In the genomic region with DNA sequence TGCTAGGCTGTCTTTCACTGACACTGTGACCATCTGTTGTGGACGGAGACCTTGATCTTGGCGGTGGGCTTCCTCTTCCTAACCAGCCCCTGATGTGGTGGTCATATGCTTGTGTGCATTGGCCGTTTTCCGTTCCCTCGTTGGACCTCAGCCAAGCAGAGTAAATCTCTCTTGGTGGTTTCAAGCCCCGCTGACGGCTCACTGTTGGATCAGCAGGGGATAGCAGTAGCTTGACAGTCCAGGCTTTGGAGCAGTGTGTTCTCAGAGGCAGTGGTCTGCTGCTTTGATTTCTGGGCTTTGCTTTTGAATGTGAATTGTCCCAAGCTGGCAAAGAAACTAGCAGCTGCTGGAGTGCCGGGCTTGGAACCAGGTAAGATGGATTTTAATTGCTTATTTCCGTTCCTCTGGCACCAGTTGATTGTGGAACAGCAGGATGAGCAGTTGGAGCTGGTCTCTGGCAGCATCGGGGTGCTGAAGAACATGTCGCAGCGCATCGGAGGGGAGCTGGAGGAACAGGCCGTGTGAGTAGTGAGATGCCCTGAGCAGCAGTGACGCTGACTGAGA, we compare ENCODE assay signal across 13 mouse cellular contexts. TPM values are rescaled to one million over a fixed set of nuclear protein-coding genes. Genes with fewer than 3 reads are reported as not detected.
A peak's percentile ranks its signal among the peaks of the same experiment; 100 is the strongest.
DNase-seq lines count a peak whose midpoint lies in the region; ATAC-seq and TF ChIP-seq lines count a peak whose summit lies in the region.
"Had no signal": no experiment of that assay in that cellular context is flagged by ENCODE, and none has a peak within 500 bp of the region (broad histone marks: within the 10 kb centered on the region; RNA-seq: fewer than 3 reads in every experiment).

No protein-coding gene starts in this region.

- peak overlapping the region; percentile 41; the same call in 1 of the 2 replicates for H3K27ac ChIP-seq in hindbrain, embryonic 14.5 days
- H3K27ac ChIP-seq in hindbrain, embryonic 12.5 days, result no peak overlapping the region
- H3K27ac ChIP-seq in forebrain, embryonic 14.5 days (ENCODE audit: low read depth, low read length), result peak overlapping the region; percentile 86
- H3K27ac ChIP-seq in midbrain, postnatal 0 days (ENCODE audit: low read depth, low read length), result no peak overlapping the region
- no peak overlapping the region; the same call in 1 of the 2 replicates for H3K27ac ChIP-seq in heart, embryonic 12.5 days (ENCODE audit: poor library complexity, severe bottlenecking)
- H3K27ac ChIP-seq: heart, embryonic 15.5 days; liver, embryonic 14.5 days; stomach, embryonic 15.5 days had no signal

- H3K27me3 ChIP-seq in hindbrain, embryonic 14.5 days (ENCODE audit: control insufficient read depth, insufficient read depth, low read length), result no peaks in the 10 kb centered on the region
- H3K27me3 ChIP-seq in hindbrain, embryonic 12.5 days, result no peaks in the 10 kb centered on the region
- no peaks in the 10 kb centered on the region for H3K27me3 ChIP-seq in forebrain, embryonic 14.5 days (replicated peaks; ENCODE audit: control insufficient read depth, insufficient read depth, low read length)
- no peaks in the 10 kb centered on the region for H3K27me3 ChIP-seq in midbrain, postnatal 0 days (ENCODE audit: insufficient read depth, low read length)
- no peaks in the 10 kb centered on the region for H3K27me3 ChIP-seq in heart, embryonic 12.5 days (replicated peaks)
- H3K27me3 ChIP-seq: heart, embryonic 15.5 days; stomach, embryonic 15.5 days had no signal

- H3K4me1 ChIP-seq in hindbrain, embryonic 14.5 days (replicated peaks; ENCODE audit: control insufficient read depth, insufficient read depth, low read length), result peaks cover 12% of the 10 kb centered on the region; the same call in 1 of the 2 replicates
- no peaks in the 10 kb centered on the region for H3K4me1 ChIP-seq in hindbrain, embryonic 12.5 days
- H3K4me1 ChIP-seq in forebrain, embryonic 14.5 days (ENCODE audit: control insufficient read depth, insufficient read depth, low read length), result peaks cover 27% of the 10 kb centered on the region
- H3K4me1 ChIP-seq in midbrain, postnatal 0 days (ENCODE audit: insufficient read depth, low read length), result 0 out of 2 replicates have a peak, but pooled peaks cover 5% of the 10 kb centered on the region
- H3K4me1 ChIP-seq in heart, embryonic 12.5 days (replicated peaks), result peaks cover 14% of the 10 kb centered on the region
- H3K4me1 ChIP-seq: stomach, embryonic 15.5 days had no signal

- WGBS in hindbrain, embryonic 14.5 days, result 61% methylated on average over 15 of the region's 15 CpGs
- WGBS in hindbrain, embryonic 12.5 days, result 84% methylated on average over 15 of the region's 15 CpGs
- 46% methylated on average over 15 of the region's 15 CpGs for WGBS in forebrain, embryonic 14.5 days
- 54% methylated on average over 15 of the region's 15 CpGs for WGBS in midbrain, postnatal 0 days
- 77% methylated on average over 15 of the region's 15 CpGs for WGBS in heart, embryonic 12.5 days

- no peak overlapping the region for H3K4me2 ChIP-seq in hindbrain, embryonic 14.5 days (replicated peaks)
- no peak overlapping the region for H3K4me2 ChIP-seq in hindbrain, embryonic 12.5 days (replicated peaks)
- no peak overlapping the region for H3K4me2 ChIP-seq in forebrain, embryonic 14.5 days (ENCODE audit: low read length)
- no peak overlapping the region for H3K4me2 ChIP-seq in midbrain, postnatal 0 days (ENCODE audit: low read depth, low read length, poor library complexity, severe bottlenecking)
- no peak overlapping the region for H3K4me2 ChIP-seq in heart, embryonic 12.5 days
- H3K4me2 ChIP-seq: heart, embryonic 15.5 days; stomach, embryonic 15.5 days had no signal

- H3K4me3 ChIP-seq in hindbrain, embryonic 14.5 days (replicated peaks; ENCODE audit: low read length), result no peak overlapping the region
- H3K4me3 ChIP-seq in hindbrain, embryonic 12.5 days, result no peak overlapping the region
- no peak overlapping the region for H3K4me3 ChIP-seq in forebrain, embryonic 14.5 days (ENCODE audit: low read depth, low read length)
- H3K4me3 ChIP-seq in midbrain, postnatal 0 days (ENCODE audit: low read depth, low read length), result no peak overlapping the region
- H3K4me3 ChIP-seq in heart, embryonic 12.5 days, result no peak overlapping the region
- H3K4me3 ChIP-seq: heart, embryonic 15.5 days; stomach, embryonic 15.5 days had no signal

- TF ChIP-seq CTCF in midbrain, postnatal 0 days (IDR thresholded peaks at IDR 0.05), result no peak

- ATAC-seq in hindbrain, embryonic 14.5 days (ENCODE audit: low FRiP score), result no peak
- ATAC-seq in hindbrain, embryonic 12.5 days (ENCODE audit: low FRiP score), result no peak
- ATAC-seq in forebrain, embryonic 14.5 days, result peak; percentile 77
- ATAC-seq in midbrain, postnatal 0 days (ENCODE audit: low FRiP score), result no peak
- no peak for ATAC-seq in heart, embryonic 12.5 days (ENCODE audit: insufficient number of reproducible peaks, low FRiP score)
- ATAC-seq: activated CD4-positive, CD25-positive, alpha-beta regulatory T cell, adult 4 months had no signal

- DNase-seq in hindbrain, embryonic 14.5 days (ENCODE audit: low spot score), result no peak
- peak; percentile 68 for DNase-seq in retina, postnatal 1 day
- DNase-seq in retina, embryonic 14.5 days (ENCODE audit: low spot score), result no peak
- peak; percentile 82 for DNase-seq in forebrain, embryonic 14.5 days (ENCODE audit: low spot score)
- peak; percentile 68 for DNase-seq in midbrain, postnatal 0 days (ENCODE audit: low spot score)
- DNase-seq in urinary bladder, adult 18-20 months (ENCODE audit: low spot score in 2 of 2), result no peak
- DNase-seq: kidney, postnatal 25 days had no signal

- H3K9me3 ChIP-seq in hindbrain, embryonic 14.5 days (ENCODE audit: control insufficient read depth, low read length), result no peaks in the 10 kb centered on the region
- H3K9me3 ChIP-seq in hindbrain, embryonic 12.5 days (replicated peaks), result no peaks in the 10 kb centered on the region
- H3K9me3 ChIP-seq in forebrain, embryonic 14.5 days (replicated peaks; ENCODE audit: control insufficient read depth, low read length), result no peaks in the 10 kb centered on the region
- no peaks in the 10 kb centered on the region for H3K9me3 ChIP-seq in midbrain, postnatal 0 days (ENCODE audit: low read length)
- no peaks in the 10 kb centered on the region for H3K9me3 ChIP-seq in heart, embryonic 12.5 days (replicated peaks)
- H3K9me3 ChIP-seq: heart, embryonic 15.5 days; stomach, embryonic 15.5 days had no signal

- H3K36me3 ChIP-seq in hindbrain, embryonic 14.5 days (replicated peaks; ENCODE audit: control insufficient read depth, insufficient read depth), result peaks cover 81% of the 10 kb centered on the region
- H3K36me3 ChIP-seq in hindbrain, embryonic 12.5 days, result peaks cover 64% of the 10 kb centered on the region
- H3K36me3 ChIP-seq in forebrain, embryonic 14.5 days (ENCODE audit: control insufficient read depth, insufficient read depth, low read length), result peaks cover 75% of the 10 kb centered on the region
- H3K36me3 ChIP-seq in midbrain, postnatal 0 days (ENCODE audit: insufficient read depth, low read length), result peaks cover 9% of the 10 kb centered on the region
- H3K36me3 ChIP-seq in heart, embryonic 12.5 days, result peaks cover 71% of the 10 kb centered on the region

- H3K9ac ChIP-seq in hindbrain, embryonic 14.5 days, result no peak overlapping the region
- H3K9ac ChIP-seq in hindbrain, embryonic 12.5 days, result no peak overlapping the region
- no peak overlapping the region for H3K9ac ChIP-seq in forebrain, embryonic 14.5 days (ENCODE audit: low read length)
- no peak overlapping the region for H3K9ac ChIP-seq in midbrain, postnatal 0 days (replicated peaks; ENCODE audit: low read length, poor library complexity, severe bottlenecking)
- H3K9ac ChIP-seq in heart, embryonic 12.5 days, result no peak overlapping the region
- H3K9ac ChIP-seq: heart, embryonic 15.5 days; liver, embryonic 14.5 days; stomach, embryonic 15.5 days had no signal

RNA-seq across cellular contexts. Expression of a gene that starts 34.4 kb away (rescaled TPM):
- polyA plus RNA-seq in hindbrain, embryonic 14.5 days (2014; fragmentation: Nextera tagmentation; extraction: Ambion mirVana), result 113 and 117 TPM in 2 replicates
- polyA plus RNA-seq in hindbrain, embryonic 12.5 days (2016; fragmentation: Nextera tagmentation; extraction: Ambion mirVana), result 119 and 123 TPM in 2 replicates
- polyA plus RNA-seq in forebrain, embryonic 14.5 days (2014; fragmentation: Nextera tagmentation; extraction: Ambion mirVana), result 97.7 and 109 TPM in 2 replicates
- total RNA-seq in midbrain, postnatal 0 days (2014; rRNA removed), result 86.8 and 114 TPM in 2 replicates
- polyA plus RNA-seq in midbrain, postnatal 0 days (2015; fragmentation: Nextera tagmentation; extraction: Ambion mirVana), result 75.3 and 81.8 TPM in 2 replicates
- 62.1 and 69.5 TPM in 2 replicates for polyA plus RNA-seq in heart, embryonic 12.5 days (2016; fragmentation: Nextera tagmentation; extraction: Ambion mirVana)

RNA-seq across cellular contexts. Expression of a gene that starts 46.3 kb away (rescaled TPM):
- 2.0 and 2.4 TPM in 2 replicates for polyA plus RNA-seq in hindbrain, embryonic 14.5 days (2014; fragmentation: Nextera tagmentation; extraction: Ambion mirVana)
- 2.1 and 2.4 TPM in 2 replicates for polyA plus RNA-seq in hindbrain, embryonic 12.5 days (2016; fragmentation: Nextera tagmentation; extraction: Ambion mirVana)
- polyA plus RNA-seq in forebrain, embryonic 14.5 days (2014; fragmentation: Nextera tagmentation; extraction: Ambion mirVana), result 0.80 and 1.2 TPM in 2 replicates
- total RNA-seq in midbrain, postnatal 0 days (2014; rRNA removed), result 2.9 and 5.1 TPM in 2 replicates
- 1.8 and 2.6 TPM in 2 replicates for polyA plus RNA-seq in midbrain, postnatal 0 days (2015; fragmentation: Nextera tagmentation; extraction: Ambion mirVana)
- polyA plus RNA-seq in heart, embryonic 12.5 days (2016; fragmentation: Nextera tagmentation; extraction: Ambion mirVana), result 3.9 and 4.2 TPM in 2 replicates

RNA-seq across cellular contexts. Expression of a gene that starts 51.4 kb away (rescaled TPM):
- polyA plus RNA-seq in hindbrain, embryonic 14.5 days (2014; fragmentation: Nextera tagmentation; extraction: Ambion mirVana), result 4.0 and 4.1 TPM in 2 replicates
- polyA plus RNA-seq in hindbrain, embryonic 12.5 days (2016; fragmentation: Nextera tagmentation; extraction: Ambion mirVana), result 5.0 and 5.4 TPM in 2 replicates
- polyA plus RNA-seq in forebrain, embryonic 14.5 days (2014; fragmentation: Nextera tagmentation; extraction: Ambion mirVana), result 2.4 TPM in 2 replicates
- 7.3 and 11.2 TPM in 2 replicates for total RNA-seq in midbrain, postnatal 0 days (2014; rRNA removed)
- 1.9 TPM in 2 replicates for polyA plus RNA-seq in midbrain, postnatal 0 days (2015; fragmentation: Nextera tagmentation; extraction: Ambion mirVana)
- 9.0 and 9.6 TPM in 2 replicates for polyA plus RNA-seq in heart, embryonic 12.5 days (2016; fragmentation: Nextera tagmentation; extraction: Ambion mirVana)

Comparison
In these comparisons a context has a peak if more than half of its experiments do, and no peak if none do; other contexts are left out.
1. DNase-seq: peak in retina, postnatal 1 day (single experiment), forebrain, embryonic 14.5 days (single experiment) and midbrain, postnatal 0 days (single experiment); none in hindbrain, embryonic 14.5 days (single experiment), retina, embryonic 14.5 days (single experiment) and urinary bladder, adult 18-20 months (0 of 2).
2. H3K27ac ChIP-seq: peak in hindbrain, embryonic 14.5 days (single experiment) and forebrain, embryonic 14.5 days (single experiment); none in hindbrain, embryonic 12.5 days (single experiment), midbrain, postnatal 0 days (single experiment) and heart, embryonic 12.5 days (single experiment).